Mouse (Mus musculus) bone marrow macrophage, adult 2 months (primary cell): Measurements from ENCODE around the gene Dusp3.

Source experiments
- CTCF ChIP-seq: IDR thresholded peaks from 2 replicates; pipeline ENCODE4 v1.5.1; 2012; ENCODE audit warnings: low read depth, mild to moderate bottlenecking, low read length, moderate library complexity
- POLR2A ChIP-seq: IDR thresholded peaks from 2 replicates; pipeline ENCODE4 v1.6.1; 2012; ENCODE audit warnings: mild to moderate bottlenecking, low read depth, low read length, borderline replicate concordance

- TF ChIP-seq POLR2A = no peak
- no peak for TF ChIP-seq CTCF
Observed at GRCm38 (mm10) chr11:102029304-102029703, 42.5 kb upstream of the Dusp3 start.
